ENCODE assay signal across 11 mouse cellular contexts in the genomic region with DNA sequence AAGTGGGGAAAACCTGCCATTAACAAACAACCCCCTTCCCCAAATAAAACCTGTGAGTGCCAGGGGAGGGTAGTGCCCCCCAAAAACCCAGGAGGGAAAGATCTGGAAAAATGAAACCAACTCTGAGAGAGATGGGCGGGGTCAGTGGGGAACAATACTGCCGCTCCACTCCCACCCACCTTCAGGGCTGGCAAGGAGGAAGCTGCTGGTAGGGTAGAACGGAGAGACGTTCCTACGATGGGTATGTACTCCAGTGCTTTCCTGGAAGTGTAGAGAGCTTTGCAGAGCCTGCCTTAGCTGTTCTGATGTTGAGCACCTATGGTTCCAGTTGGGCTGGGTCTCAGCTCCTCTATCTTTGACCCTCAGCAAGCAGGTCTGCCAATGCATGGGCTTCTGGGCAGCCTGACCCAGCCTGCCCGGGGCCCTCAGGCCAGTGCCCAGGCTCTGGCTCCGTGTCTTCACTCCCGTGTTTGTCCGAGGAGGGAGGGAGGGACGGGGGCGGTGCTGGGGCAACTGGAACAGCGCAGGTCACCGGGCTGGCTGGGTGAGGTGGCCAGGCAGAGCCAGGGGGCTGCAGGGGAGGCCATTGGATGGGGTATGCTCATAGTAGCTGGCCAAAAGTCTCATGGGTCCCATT. TPM values are rescaled to one million over a fixed set of nuclear protein-coding genes. Genes with fewer than 3 reads are reported as not detected.
DNase-seq lines count a peak whose midpoint lies in the region; ATAC-seq lines count a peak whose summit lies in the region.
"Had no signal": no experiment of that assay in that cellular context is flagged by ENCODE, and none has a peak within 500 bp of the region (broad histone marks: within the 10 kb centered on the region; RNA-seq: fewer than 3 reads in every experiment).

No protein-coding gene starts in this region.

- H3K4me1 ChIP-seq in neural tube, embryonic 11.5 days (ENCODE audit: control insufficient read depth, insufficient read depth, low read length) = peaks cover 13% of the 10 kb centered on the region
- H3K4me1 ChIP-seq in stomach, embryonic 16.5 days (ENCODE audit: control insufficient read depth, insufficient read depth, low read length) = peaks cover 4% of the 10 kb centered on the region; the same call in 1 of the 2 replicates

- WGBS in neural tube, embryonic 11.5 days = 73% methylated on average over 12 of the region's 13 CpGs
- 56% methylated on average over 13 of the region's 13 CpGs for WGBS in stomach, embryonic 16.5 days

- H3K27me3 ChIP-seq in neural tube, embryonic 11.5 days (ENCODE audit: control insufficient read depth, insufficient read depth, low read length) = no peaks in the 10 kb centered on the region
- no peaks in the 10 kb centered on the region for H3K27me3 ChIP-seq in stomach, embryonic 16.5 days (ENCODE audit: control insufficient read depth, insufficient read depth, low read length)

- DNase-seq in neural tube, embryonic 11.5 days (ENCODE audit: low spot score) = no peak
- no peak for DNase-seq in neural tube, embryonic 10.5 days (ENCODE audit: extremely low spot score, low spot score)
- no peak for DNase-seq in spleen, adult 18-20 months
- no peak for DNase-seq in spleen, postnatal 36 days (ENCODE audit: low spot score in 2 of 2)
- no peak for DNase-seq in liver
- DNase-seq: gastrocnemius, postnatal 36 days; kidney, postnatal 25 days had no signal

- H3K36me3 ChIP-seq in neural tube, embryonic 11.5 days (ENCODE audit: control insufficient read depth, insufficient read depth, low read length) = no peaks in the 10 kb centered on the region
- H3K36me3 ChIP-seq in stomach, embryonic 16.5 days (ENCODE audit: control insufficient read depth, insufficient read depth, low read length) = no peaks in the 10 kb centered on the region
- H3K36me3 ChIP-seq: lung, embryonic 15.5 days had no signal

- ATAC-seq in neural tube, embryonic 11.5 days (ENCODE audit: insufficient read depth, low FRiP score, low TSS enrichment) = no peak
- ATAC-seq in hematopoietic stem cell, adult 5-6 weeks (replicated peaks in 1 of 2; ENCODE audit: insufficient read depth in 1 of 2, low FRiP score in 2 of 2, low TSS enrichment in 1 of 2, low read depth in 1 of 2, poor library complexity in 2 of 2, severe bottlenecking in 2 of 2) = peak; percentile 69 to 72; a peak in 3 of 4 replicates
- ATAC-seq in megakaryocyte progenitor cell, adult 5-6 weeks (replicated peaks; ENCODE audit: poor library complexity) = peak; percentile 63
- ATAC-seq in stomach, embryonic 16.5 days (ENCODE audit: insufficient read depth, low FRiP score) = no peak

- no peak overlapping the region for H3K9ac ChIP-seq in neural tube, embryonic 11.5 days (ENCODE audit: low read length)
- peak overlapping the region; percentile 2; the same call in 1 of the 2 replicates for H3K9ac ChIP-seq in stomach, embryonic 16.5 days (ENCODE audit: low read length)
- H3K9ac ChIP-seq: lung, embryonic 15.5 days had no signal

- no peaks in the 10 kb centered on the region for H3K9me3 ChIP-seq in neural tube, embryonic 11.5 days (ENCODE audit: control insufficient read depth, low read length)
- H3K9me3 ChIP-seq in stomach, embryonic 16.5 days (replicated peaks; ENCODE audit: control insufficient read depth, low read length) = no peaks in the 10 kb centered on the region
- H3K9me3 ChIP-seq: lung, embryonic 15.5 days had no signal

- H3K4me2 ChIP-seq in neural tube, embryonic 11.5 days (ENCODE audit: low read depth) = peak overlapping the region; percentile 19; the same call in 1 of the 2 replicates
- H3K4me2 ChIP-seq in stomach, embryonic 16.5 days (ENCODE audit: low read depth, low read length) = peak overlapping the region; percentile 36; the same call in 1 of the 2 replicates
- H3K4me2 ChIP-seq: lung, embryonic 15.5 days had no signal

- no peak overlapping the region for H3K27ac ChIP-seq in neural tube, embryonic 11.5 days (ENCODE audit: low read depth, low read length)
- H3K27ac ChIP-seq in stomach, embryonic 16.5 days (ENCODE audit: low read length) = no peak overlapping the region; the same call in 1 of the 2 replicates
- H3K27ac ChIP-seq: lung, embryonic 15.5 days had no signal

- no peak overlapping the region for H3K4me3 ChIP-seq in neural tube, embryonic 11.5 days (ENCODE audit: low read depth, low read length)
- H3K4me3 ChIP-seq in stomach, embryonic 16.5 days (replicated peaks; ENCODE audit: low read length) = 0 out of 2 replicates have a peak overlapping the region, but pooled peaks have one; percentile 5
- H3K4me3 ChIP-seq: lung, embryonic 15.5 days had no signal

RNA-seq across cellular contexts. Expression of a gene that starts 18.6 kb away (rescaled TPM):
- polyA plus RNA-seq in neural tube, embryonic 11.5 days (2014; fragmentation: Nextera tagmentation; extraction: Ambion mirVana) = 49.5 and 52.5 TPM in 2 replicates
- 1.9 and 11.2 TPM in 2 replicates for total RNA-seq in hematopoietic stem cell, adult 5-6 weeks (2017)
- total RNA-seq in megakaryocyte progenitor cell, adult 5-6 weeks (2015) = 41.5 and 51.3 TPM in 2 replicates
- total RNA-seq in megakaryocyte progenitor cell, adult 5-6 weeks (2017) = 58.8 and 70.5 TPM in 2 replicates
- polyA plus RNA-seq in stomach, embryonic 16.5 days (2015; fragmentation: Nextera tagmentation; extraction: Ambion mirVana) = 36.2 and 39.3 TPM in 2 replicates

RNA-seq across cellular contexts. Expression of a gene that starts 52.6 kb away (rescaled TPM):
- polyA plus RNA-seq in neural tube, embryonic 11.5 days (2014; fragmentation: Nextera tagmentation; extraction: Ambion mirVana) = 0.23 and 0.62 TPM in 2 replicates
- not detected in 2 replicates for total RNA-seq in hematopoietic stem cell, adult 5-6 weeks (2017)
- total RNA-seq in megakaryocyte progenitor cell, adult 5-6 weeks (2015) = 0.27 TPM in 1 of 2 replicates, not detected in the other
- total RNA-seq in megakaryocyte progenitor cell, adult 5-6 weeks (2017) = 0.34 TPM in 1 of 2 replicates, not detected in the other
- 0.23 and 0.42 TPM in 2 replicates for polyA plus RNA-seq in stomach, embryonic 16.5 days (2015; fragmentation: Nextera tagmentation; extraction: Ambion mirVana)

RNA-seq across cellular contexts. Expression of a gene that starts 56.7 kb away (rescaled TPM):
- polyA plus RNA-seq in neural tube, embryonic 11.5 days (2014; fragmentation: Nextera tagmentation; extraction: Ambion mirVana) = 8.6 and 9.4 TPM in 2 replicates
- total RNA-seq in hematopoietic stem cell, adult 5-6 weeks (2017) = 4.4 and 6.1 TPM in 2 replicates
- 8.5 and 10.0 TPM in 2 replicates for total RNA-seq in megakaryocyte progenitor cell, adult 5-6 weeks (2015)
- total RNA-seq in megakaryocyte progenitor cell, adult 5-6 weeks (2017) = 2.2 and 2.9 TPM in 2 replicates
- 11.4 and 11.9 TPM in 2 replicates for polyA plus RNA-seq in stomach, embryonic 16.5 days (2015; fragmentation: Nextera tagmentation; extraction: Ambion mirVana)

Comparison
In these comparisons a context has a peak if more than half of its experiments do, and no peak if none do; other contexts are left out.
1. ATAC-seq: peak in hematopoietic stem cell, adult 5-6 weeks (2 of 2) and megakaryocyte progenitor cell, adult 5-6 weeks (single experiment); none in neural tube, embryonic 11.5 days (single experiment) and stomach, embryonic 16.5 days (single experiment).